Mouse (Mus musculus): ENCODE measurements around the gene Fabp7. TPM values are rescaled to one million over a fixed set of nuclear protein-coding genes. Genes with fewer than 3 reads are reported as not detected.

Fabp7 gene
- polyA plus RNA-seq, 1 experiment from 2014 or later, result 5.3 TPM

DNA sequence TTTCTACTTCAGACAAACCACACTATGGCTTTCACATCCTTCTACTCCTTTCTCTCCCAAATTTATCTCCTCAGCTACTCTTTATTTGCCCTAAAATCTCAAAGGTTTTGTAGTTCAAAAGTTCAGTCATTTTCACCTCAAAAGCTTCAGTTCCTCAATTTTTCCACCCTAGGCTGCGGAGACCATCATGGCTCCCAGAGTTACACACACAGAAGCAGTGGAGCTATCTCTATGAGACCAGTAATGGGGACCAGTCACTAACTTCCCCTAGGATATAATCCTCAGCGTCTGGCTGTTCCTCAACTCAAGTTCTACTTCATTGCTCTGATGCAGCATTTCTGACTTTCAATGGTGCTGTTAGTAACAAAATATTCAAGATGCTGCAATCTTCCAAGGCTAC lies 25.7 kb upstream of the Fabp7 start:
- no peaks in the 10 kb centered on the region for H3K36me3 ChIP-seq (ENCODE audit: insufficient read depth, low read length)
- no peaks in the 10 kb centered on the region for H3K4me1 ChIP-seq (ENCODE audit: insufficient read depth, low read length)
- H3K27ac ChIP-seq (ENCODE audit: low read length), result no peak overlapping the region
- no peaks in the 10 kb centered on the region for H3K9me3 ChIP-seq (ENCODE audit: low read length)
- H3K27me3 ChIP-seq (ENCODE audit: insufficient read depth, low read length), result no peaks in the 10 kb centered on the region
- no peak overlapping the region for H3K4me3 ChIP-seq (ENCODE audit: low read length)
- WGBS, result 90% methylated on average over 2 of the region's 2 CpGs
- H3K4me2 ChIP-seq (replicated peaks; ENCODE audit: low read depth, low read length), result no peak overlapping the region
- ATAC-seq (ENCODE audit: low FRiP score, low TSS enrichment), result no peak
- no peak overlapping the region for H3K9ac ChIP-seq (replicated peaks; ENCODE audit: low read length)

GRCm38 (mm10) chr10:57760694-57761093 lies 24.0 kb upstream of the Fabp7 start:
- ATAC-seq (ENCODE audit: low FRiP score, low TSS enrichment), result no peak
- no peaks in the 10 kb centered on the region for H3K36me3 ChIP-seq (ENCODE audit: insufficient read depth, low read length)
- no peak overlapping the region for H3K27ac ChIP-seq (ENCODE audit: low read length)
- H3K9ac ChIP-seq (replicated peaks; ENCODE audit: low read length), result no peak overlapping the region
- H3K27me3 ChIP-seq (ENCODE audit: insufficient read depth, low read length), result no peaks in the 10 kb centered on the region
- 70% methylated on average over 3 of the region's 3 CpGs for WGBS
- no peak overlapping the region for H3K4me2 ChIP-seq (replicated peaks; ENCODE audit: low read depth, low read length)
- no peaks in the 10 kb centered on the region for H3K9me3 ChIP-seq (ENCODE audit: low read length)
- H3K4me1 ChIP-seq (ENCODE audit: insufficient read depth, low read length), result no peaks in the 10 kb centered on the region
- H3K4me3 ChIP-seq (ENCODE audit: low read length), result no peak overlapping the region

DNA sequence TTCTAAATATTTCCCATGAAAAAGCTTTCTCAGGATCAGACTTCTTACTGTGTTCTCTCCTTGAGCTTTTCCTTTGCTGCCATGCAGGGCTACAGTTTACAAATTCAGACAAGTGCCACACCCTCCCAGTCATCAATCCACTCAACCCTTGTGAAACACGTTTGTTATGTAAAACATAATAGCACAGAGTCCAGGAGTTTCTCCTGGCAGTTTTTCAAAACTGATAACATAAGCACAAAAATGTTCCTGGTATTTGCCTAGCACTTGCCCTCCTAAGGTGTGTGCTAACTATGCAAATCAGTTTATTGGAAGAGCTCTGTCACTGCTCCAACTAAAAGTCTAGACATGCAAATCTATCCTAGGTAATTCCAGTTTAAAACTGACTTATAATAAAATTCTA lies 21.6 kb upstream of the Fabp7 start:
- Histone ChIP-seq H3K4me2 (replicated peaks; ENCODE audit: low read depth, low read length) (no peak overlapping the region), H3K9ac (replicated peaks; ENCODE audit: low read length) (no peak overlapping the region), H3K27ac (ENCODE audit: low read length) (no peak overlapping the region)

DNA sequence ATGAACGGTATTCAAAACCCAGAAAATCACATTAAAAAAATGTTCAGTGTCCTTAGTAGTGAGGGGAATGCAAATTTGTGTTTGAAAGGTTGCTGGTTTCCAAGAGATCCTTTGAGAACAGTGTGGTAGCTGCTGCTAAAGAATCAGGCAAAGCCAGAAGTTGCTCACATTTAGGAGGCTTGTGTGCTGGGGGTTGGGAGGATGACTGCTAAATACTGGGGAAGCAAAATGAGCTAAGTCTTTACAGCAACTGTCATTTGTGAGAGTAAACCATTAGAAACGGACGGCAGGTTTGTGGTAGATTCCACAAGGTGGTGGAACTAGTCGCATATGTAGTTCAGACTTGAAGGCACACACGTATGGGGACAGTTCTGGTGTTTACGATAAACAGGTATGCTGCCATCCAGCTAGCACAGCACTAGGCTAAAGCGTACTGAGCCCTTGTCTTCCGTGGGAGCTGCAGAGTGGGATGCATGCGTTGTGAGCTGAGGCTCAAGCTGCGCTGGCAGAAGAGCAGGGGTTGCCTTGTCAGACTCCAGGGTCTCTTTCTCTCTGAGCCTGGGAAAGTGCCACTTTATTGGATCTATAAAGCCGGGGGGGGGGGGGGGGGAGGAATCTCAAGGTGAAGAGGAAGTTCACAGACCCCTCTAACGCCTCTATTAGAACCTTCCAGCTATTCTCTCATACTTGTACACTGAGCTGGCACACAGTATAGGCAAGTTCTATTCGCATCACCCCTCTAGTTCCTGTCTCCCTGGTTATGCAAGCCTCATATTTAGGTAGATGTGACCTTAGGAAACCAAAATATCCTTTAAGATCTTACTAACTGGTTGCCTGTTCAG lies 1.2 kb upstream of the Fabp7 start:
- H3K4me1 ChIP-seq (ENCODE audit: insufficient read depth, low read length), result peaks cover 18% of the 10 kb centered on the region
- no peaks in the 10 kb centered on the region for H3K27me3 ChIP-seq (ENCODE audit: insufficient read depth, low read length)
- ATAC-seq (ENCODE audit: low FRiP score, low TSS enrichment), result peak; percentile 23; the same call in 1 of the 2 replicates
- 39% methylated on average over 12 of the region's 13 CpGs for WGBS
- H3K36me3 ChIP-seq (ENCODE audit: insufficient read depth, low read length), result no peaks in the 10 kb centered on the region
- H3K4me3 ChIP-seq (ENCODE audit: low read length), result no peak overlapping the region
- H3K9ac ChIP-seq (replicated peaks; ENCODE audit: low read length), result no peak overlapping the region
- H3K9me3 ChIP-seq (ENCODE audit: low read length), result no peaks in the 10 kb centered on the region
- H3K4me2 ChIP-seq (replicated peaks; ENCODE audit: low read depth, low read length), result no peak overlapping the region
- no peak overlapping the region for H3K27ac ChIP-seq (ENCODE audit: low read length)

More for the DNA sequence above, 21.6 kb upstream of the Fabp7 start:
- 26% methylated on average over 1 of the region's 1 CpGs for WGBS
- Histone ChIP-seq H3K36me3 (ENCODE audit: insufficient read depth, low read length) (no peaks in the 10 kb centered on the region), H3K9me3 (ENCODE audit: low read length) (no peaks in the 10 kb centered on the region), H3K4me3 (ENCODE audit: low read length) (no peak overlapping the region), H3K4me1 (ENCODE audit: insufficient read depth, low read length) (no peaks in the 10 kb centered on the region), H3K27me3 (ENCODE audit: insufficient read depth, low read length) (no peaks in the 10 kb centered on the region)
- ATAC-seq (ENCODE audit: low FRiP score, low TSS enrichment), result no peak

DNA sequence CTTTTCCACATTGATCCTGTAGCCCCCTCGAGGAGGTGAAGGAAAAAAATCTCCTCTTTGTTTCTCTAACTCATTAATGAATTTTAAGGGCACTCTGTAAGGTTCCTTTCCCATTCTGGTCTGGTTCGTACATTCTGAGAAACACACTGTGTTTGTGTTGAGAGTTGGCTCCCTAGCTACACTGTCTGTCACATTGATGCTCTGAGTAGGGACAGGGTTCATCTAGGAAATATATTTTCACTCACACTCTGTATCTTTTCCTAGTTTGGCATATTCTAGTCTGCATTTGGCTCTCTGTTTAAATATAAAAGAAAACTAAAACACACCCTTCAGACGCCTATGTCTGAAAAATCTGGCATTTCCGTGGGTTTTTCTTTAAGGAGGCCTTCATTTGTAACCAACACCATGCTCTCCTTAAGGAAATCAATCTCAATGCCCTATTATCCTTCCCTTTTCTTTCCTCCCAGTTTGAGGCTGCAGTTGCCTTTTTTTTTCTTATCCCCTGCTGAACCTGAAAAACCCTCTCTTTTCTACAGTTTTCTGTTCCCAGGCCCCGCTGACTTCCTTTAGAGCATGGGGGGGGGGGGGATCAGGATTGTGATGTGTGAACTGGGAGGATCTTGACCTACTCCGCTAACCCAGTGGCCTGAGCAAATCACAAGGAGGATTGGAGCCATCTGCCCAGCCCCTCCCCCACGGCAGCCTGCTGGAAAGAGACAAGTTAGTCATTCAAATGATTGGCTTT lies 378 bp upstream of the Fabp7 start:
- no peak overlapping the region for H3K9ac ChIP-seq (replicated peaks; ENCODE audit: low read length)
- no peak overlapping the region for H3K27ac ChIP-seq (ENCODE audit: low read length)
- H3K4me3 ChIP-seq (ENCODE audit: low read length), result 0 out of 2 replicates have a peak overlapping the region, but pooled peaks have one; percentile 9
- 14% methylated on average over 7 of the region's 7 CpGs for WGBS
- peak; percentile 87 for ATAC-seq (ENCODE audit: low FRiP score, low TSS enrichment)
- H3K4me1 ChIP-seq (ENCODE audit: insufficient read depth, low read length), result peaks cover 18% of the 10 kb centered on the region
- no peaks in the 10 kb centered on the region for H3K9me3 ChIP-seq (ENCODE audit: low read length)
- no peaks in the 10 kb centered on the region for H3K27me3 ChIP-seq (ENCODE audit: insufficient read depth, low read length)
- H3K4me2 ChIP-seq (replicated peaks; ENCODE audit: low read depth, low read length), result peak overlapping the region; percentile 31
- H3K36me3 ChIP-seq (ENCODE audit: insufficient read depth, low read length), result no peaks in the 10 kb centered on the region

GRCm38 (mm10) chr10:57785552-57785951 lies 871 bp downstream of the Fabp7 start:
- H3K36me3 ChIP-seq (ENCODE audit: insufficient read depth, low read length), result no peaks in the 10 kb centered on the region
- no peak overlapping the region for H3K4me2 ChIP-seq (replicated peaks; ENCODE audit: low read depth, low read length)
- no peaks in the 10 kb centered on the region for H3K9me3 ChIP-seq (ENCODE audit: low read length)
- no peak overlapping the region for H3K9ac ChIP-seq (replicated peaks; ENCODE audit: low read length)
- no peak for ATAC-seq (ENCODE audit: low FRiP score, low TSS enrichment)
- H3K4me1 ChIP-seq (ENCODE audit: insufficient read depth, low read length), result peaks cover 18% of the 10 kb centered on the region
- H3K4me3 ChIP-seq (ENCODE audit: low read length), result no peak overlapping the region
- H3K27ac ChIP-seq (ENCODE audit: low read length), result no peak overlapping the region
- H3K27me3 ChIP-seq (ENCODE audit: insufficient read depth, low read length), result no peaks in the 10 kb centered on the region
- WGBS, result 71% methylated on average over 2 of the region's 2 CpGs

- Histone ChIP-seq H3K4me2 (replicated peaks; ENCODE audit: low read depth, low read length) (no peak overlapping the region), H3K9ac (replicated peaks; ENCODE audit: low read length) (no peak overlapping the region), H3K27ac (ENCODE audit: low read length) (no peak overlapping the region), H3K4me1 (ENCODE audit: insufficient read depth, low read length) (peaks cover 13% of the 10 kb centered on the region), H3K27me3 (ENCODE audit: insufficient read depth, low read length) (no peaks in the 10 kb centered on the region), H3K9me3 (ENCODE audit: low read length) (no peaks in the 10 kb centered on the region), H3K36me3 (ENCODE audit: insufficient read depth, low read length) (no peaks in the 10 kb centered on the region), H3K4me3 (ENCODE audit: low read length) (no peak overlapping the region)
- WGBS, result 89% methylated on average over 1 of the region's 1 CpGs
- ATAC-seq (ENCODE audit: low FRiP score, low TSS enrichment), result no peak
Measured at GRCm38 (mm10) chr10:57792957-57793356, 8.3 kb downstream of the Fabp7 start.

GRCm38 (mm10) chr10:57794018-57794417 lies 9.3 kb downstream of the Fabp7 start, which contains the start of gene Smpdl3a:
Smpdl3a (plus strand) TSS chr10:57794335.
- no peaks in the 10 kb centered on the region for H3K27me3 ChIP-seq (ENCODE audit: insufficient read depth, low read length)
- WGBS, result 63% methylated on average over 7 of the region's 7 CpGs
- ATAC-seq (ENCODE audit: low FRiP score, low TSS enrichment), result no peak
- peaks cover 13% of the 10 kb centered on the region for H3K4me1 ChIP-seq (ENCODE audit: insufficient read depth, low read length)
- H3K27ac ChIP-seq (ENCODE audit: low read length), result peak within 1 kb of the TSS; percentile 72
- H3K4me2 ChIP-seq (replicated peaks; ENCODE audit: low read depth, low read length), result peak within 1 kb of the TSS; percentile 85
- H3K9ac ChIP-seq (replicated peaks; ENCODE audit: low read length), result peak within 1 kb of the TSS; percentile 73
- no peaks in the 10 kb centered on the region for H3K36me3 ChIP-seq (ENCODE audit: insufficient read depth, low read length)
- H3K9me3 ChIP-seq (ENCODE audit: low read length), result no peaks in the 10 kb centered on the region
- H3K4me3 ChIP-seq (ENCODE audit: low read length), result peak within 1 kb of the TSS; percentile 59

DNA sequence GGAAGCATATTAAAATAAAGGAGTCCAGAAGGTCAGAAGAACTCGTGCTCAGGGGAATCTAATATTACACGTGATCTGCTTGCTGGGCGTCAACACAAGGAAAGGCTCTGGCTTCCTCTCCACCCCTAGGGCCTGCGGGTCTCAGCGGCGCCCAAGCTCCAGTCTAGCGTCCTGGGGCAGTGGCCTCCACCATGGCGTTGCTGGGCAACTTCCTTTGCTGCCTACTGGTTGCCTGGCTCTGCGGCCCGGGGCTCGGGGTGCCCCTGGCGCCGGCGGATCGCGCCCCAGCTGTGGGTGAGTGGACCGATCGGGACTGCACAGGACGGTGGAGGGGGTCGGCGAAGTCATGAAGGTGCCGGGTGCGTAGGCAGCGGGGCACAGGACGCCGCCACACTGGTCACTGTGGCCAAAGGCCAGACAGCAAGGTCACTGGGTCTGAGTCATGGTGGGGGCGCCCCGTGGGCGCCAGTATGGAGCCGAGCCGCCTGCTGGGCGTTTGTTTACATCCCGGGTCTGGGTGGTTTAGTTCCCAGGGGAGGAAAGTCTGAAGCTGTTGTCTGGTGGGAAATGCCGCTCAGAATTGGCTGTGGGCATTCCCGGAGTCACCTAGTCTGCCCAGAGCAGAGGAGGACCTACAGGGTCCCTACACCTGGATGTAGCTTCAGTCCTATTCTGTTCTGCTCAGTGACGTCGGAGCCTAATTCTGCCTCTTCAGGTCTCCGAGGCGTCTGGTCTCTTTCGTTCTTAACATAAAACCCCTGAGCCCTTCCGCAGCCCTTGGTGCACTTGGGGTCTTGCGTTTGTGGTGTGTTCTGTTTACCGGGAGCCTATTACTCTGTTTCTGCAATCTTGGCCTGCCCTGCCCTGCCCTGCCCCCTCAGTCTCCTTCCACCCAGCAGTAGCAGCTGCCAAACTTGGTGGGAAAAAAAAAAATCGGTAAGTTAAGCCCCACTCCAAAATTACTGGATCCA lies 10.1 kb downstream of the Fabp7 start:
- Histone ChIP-seq H3K27me3 (ENCODE audit: insufficient read depth, low read length) (no peaks in the 10 kb centered on the region), H3K4me2 (replicated peaks; ENCODE audit: low read depth, low read length) (peak overlapping the region; percentile 85), H3K9me3 (ENCODE audit: low read length) (no peaks in the 10 kb centered on the region), H3K27ac (ENCODE audit: low read length) (peak overlapping the region; percentile 72), H3K4me1 (ENCODE audit: insufficient read depth, low read length) (peaks cover 13% of the 10 kb centered on the region), H3K36me3 (ENCODE audit: insufficient read depth, low read length) (no peaks in the 10 kb centered on the region), H3K9ac (replicated peaks; ENCODE audit: low read length) (peak overlapping the region; percentile 73), H3K4me3 (ENCODE audit: low read length) (peak overlapping the region; percentile 59)
- peak; percentile 88 for ATAC-seq (ENCODE audit: low FRiP score, low TSS enrichment)
- WGBS, result under 1% methylated on average over 44 of the region's 44 CpGs

Measured in kidney, embryonic 16.5 days (tissue).